Mouse (Mus musculus): ENCODE data around the gene Isyna1. TPM values are rescaled to one million over a fixed set of nuclear protein-coding genes. Genes with fewer than 3 reads are reported as not detected.

Gene Isyna1
- polyA plus RNA-seq, 1 experiment, result 575 TPM

DNA sequence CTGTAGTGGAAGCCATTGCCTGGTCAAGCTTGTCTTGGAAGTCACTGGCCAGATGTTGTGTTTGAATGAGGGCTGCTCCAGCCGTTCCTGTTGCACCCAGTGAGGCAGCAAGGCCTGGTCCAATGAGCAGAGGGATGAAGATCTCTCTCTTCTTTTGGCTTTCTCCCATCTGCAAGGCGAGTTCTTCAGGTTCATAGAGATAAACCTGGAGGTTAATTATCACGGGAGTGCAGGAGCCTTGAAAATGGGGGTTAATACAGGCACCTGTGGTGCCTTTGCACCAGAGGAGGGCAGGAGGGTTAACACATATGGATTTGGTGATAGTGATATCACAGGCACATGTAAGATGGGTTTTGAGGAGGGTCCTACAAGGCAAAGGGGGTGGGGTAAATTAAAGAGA, 28.0 kb downstream of the Isyna1 start:
- DNase-seq (ENCODE audit: low read depth), result no peak

DNA sequence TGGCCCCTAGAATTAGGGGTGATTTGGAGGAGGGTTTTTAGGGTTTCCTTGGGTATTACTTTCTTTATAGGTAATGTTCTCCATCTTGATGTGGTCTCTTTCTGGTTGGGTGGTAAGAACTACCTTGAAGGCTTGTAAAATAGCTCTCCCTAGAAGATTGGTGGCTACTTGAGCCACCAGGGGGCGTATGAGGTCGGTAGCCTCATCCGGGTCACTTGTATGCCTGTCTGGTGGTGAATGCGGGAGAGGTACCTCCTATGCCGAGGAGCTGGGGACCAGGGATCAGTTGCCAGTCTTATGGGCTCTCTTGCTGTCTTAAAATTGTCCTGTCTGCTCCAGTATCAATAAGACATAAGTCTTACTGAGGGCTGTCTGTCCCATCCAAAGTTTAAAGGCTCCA, 30.9 kb downstream of the Isyna1 start:
- no peak for DNase-seq (ENCODE audit: low read depth)

DNA sequence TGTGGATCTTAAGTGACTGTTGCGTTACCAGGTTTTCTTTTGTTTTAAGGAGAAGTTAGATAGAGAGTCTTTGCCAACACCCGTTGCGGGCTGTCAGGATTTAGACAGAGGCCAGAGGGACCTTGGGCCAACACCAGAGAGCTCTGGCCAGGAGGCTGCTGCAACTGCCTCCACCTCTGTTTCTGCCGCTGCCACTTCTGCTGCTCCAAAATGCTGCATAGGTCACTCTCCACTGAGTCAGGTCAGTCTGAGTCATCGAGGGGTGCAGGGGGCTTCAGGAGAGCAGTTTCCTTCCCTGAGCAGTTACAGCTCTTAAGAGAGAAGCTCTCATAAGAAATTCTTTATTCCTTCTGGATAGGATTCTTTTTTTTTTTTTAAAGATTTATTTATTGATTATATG, 32.9 kb downstream of the Isyna1 start:
- DNase-seq (ENCODE audit: low read depth), result no peak

DNA sequence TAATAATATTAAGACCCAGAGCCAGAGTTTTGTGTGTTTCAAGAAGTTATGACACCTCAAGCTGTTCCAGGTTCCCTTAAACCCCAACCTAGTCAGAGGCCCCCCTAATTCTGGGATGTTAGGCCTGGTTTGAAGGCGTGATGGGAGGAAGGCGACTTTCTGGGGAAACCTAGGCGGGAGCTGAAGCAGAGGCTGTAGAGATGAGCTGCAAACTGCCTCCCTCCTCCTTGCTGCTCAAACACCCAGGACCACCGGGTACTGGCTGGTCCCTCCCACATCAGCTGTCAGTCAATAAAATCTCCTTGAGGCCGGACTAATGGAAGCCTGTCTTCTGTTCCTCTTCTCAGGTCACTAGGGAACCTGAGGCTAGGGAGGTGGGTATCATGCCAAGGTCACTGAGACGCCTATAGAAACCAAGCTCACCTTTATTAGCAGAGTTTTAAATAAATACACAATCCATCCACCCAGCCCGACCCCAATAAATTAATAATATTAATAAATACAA, 34.9 kb downstream of the Isyna1 start:
- DNase-seq (ENCODE audit: low read depth), result no peak

DNA sequence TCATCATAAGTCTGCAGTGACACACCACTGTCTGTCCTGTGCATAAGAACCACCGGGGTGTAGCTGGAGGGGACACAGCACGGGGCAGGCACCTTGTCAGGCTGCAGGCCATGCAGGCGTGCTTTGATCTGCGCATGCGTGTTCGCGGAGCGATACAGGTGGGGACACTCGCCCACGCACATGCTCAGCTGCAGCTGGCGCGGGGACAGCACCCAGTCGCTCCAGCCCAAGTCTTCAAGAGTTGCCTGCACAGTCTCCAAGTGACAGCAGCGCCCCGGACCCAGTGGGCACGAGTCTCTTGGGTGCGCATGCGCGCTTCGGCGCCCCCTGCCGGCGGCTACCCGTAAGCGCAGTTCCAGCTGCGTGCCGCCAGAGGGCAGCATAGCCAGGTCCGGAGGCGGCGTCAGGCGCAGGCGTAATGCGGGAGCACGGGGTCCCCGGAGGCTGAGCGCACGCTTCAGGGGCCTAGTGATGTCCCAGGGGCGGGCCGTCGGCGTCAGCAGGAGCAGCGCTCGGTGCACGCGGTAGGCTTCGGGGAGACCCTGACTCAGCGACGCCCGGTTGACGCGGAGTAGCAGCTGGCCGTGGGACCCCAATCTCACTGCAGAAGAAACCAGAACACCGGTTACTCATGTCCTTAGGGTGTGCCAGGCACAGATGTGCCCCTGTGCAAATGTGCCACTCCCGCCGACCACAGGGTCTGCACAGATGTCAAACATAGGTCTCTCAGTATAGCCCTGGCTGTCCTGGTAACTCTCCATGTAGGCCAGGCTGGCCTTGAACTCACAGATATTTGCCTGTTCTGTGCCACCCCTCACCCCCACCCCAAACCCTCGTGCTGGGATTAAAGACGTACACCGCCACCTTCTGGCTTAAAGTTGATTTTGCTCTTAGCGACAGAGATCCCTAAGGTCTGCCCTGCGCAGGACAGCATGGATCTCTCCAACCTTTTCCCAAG, 35.7 kb downstream of the Isyna1 start:
- DNase-seq (ENCODE audit: low read depth), result no peak

DNA sequence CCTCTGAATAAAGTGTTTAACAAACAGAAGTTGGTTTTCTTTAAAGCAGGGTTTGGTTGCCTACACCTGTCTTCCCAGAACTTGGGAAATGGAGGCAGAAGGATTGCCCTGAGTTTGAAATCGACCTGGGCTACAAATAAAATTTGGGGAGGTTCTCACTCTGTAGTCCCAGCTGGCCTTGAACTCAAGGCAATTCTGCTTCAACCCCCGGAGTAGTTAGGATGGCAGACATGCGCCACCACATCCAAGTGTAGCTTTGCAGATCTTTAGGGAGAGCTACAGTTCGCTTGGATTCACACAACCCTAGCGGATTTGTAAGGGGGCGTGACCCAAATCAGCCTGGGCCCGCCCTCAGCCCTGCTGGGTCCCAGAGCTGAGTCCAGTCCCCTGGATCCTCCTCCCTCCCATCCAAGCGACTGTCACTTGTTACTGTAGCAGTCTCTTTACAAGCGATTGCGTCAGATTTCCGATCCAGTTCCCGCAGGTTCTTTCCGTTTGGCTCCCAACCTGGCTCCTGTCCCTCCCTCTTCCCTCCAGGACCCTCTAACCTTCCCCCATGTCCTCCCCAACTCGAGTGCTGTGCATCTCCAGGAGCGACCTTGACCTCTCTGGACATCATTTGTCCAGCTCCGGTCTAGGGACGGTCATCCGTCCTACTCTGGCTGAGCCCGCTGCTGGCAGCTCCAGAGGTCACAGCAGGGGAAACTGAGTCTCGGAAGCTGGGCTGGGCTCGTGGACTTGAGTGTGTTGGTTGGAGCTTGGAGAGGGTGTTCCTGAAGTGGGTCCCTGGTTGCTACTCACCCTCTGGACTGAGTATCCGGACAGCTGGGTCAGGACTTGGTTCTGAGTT, 36.6 kb downstream of the Isyna1 start:
- DNase-seq (ENCODE audit: low read depth), result no peak

DNA sequence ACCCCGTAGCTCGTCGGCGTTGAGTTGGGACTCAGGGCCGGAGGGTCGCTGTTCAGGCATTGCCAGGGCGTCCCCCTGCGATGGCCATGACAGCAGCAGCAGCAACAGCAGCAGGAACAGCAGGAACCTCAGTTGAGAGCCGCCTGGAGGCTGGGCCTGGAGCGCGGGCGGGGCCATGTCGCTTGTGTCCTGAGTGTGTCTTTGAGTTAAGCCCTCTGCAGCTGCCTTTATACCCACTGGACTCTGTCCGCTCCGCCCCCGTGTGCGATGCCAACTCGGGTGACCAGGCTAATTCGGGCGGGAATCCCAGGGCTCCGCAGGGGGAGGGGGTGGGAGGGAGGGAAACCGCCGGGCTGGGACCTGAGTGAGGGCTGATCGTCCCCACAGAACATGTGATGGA, 37.3 kb downstream of the Isyna1 start:
- DNase-seq (ENCODE audit: low read depth), result no peak

DNA sequence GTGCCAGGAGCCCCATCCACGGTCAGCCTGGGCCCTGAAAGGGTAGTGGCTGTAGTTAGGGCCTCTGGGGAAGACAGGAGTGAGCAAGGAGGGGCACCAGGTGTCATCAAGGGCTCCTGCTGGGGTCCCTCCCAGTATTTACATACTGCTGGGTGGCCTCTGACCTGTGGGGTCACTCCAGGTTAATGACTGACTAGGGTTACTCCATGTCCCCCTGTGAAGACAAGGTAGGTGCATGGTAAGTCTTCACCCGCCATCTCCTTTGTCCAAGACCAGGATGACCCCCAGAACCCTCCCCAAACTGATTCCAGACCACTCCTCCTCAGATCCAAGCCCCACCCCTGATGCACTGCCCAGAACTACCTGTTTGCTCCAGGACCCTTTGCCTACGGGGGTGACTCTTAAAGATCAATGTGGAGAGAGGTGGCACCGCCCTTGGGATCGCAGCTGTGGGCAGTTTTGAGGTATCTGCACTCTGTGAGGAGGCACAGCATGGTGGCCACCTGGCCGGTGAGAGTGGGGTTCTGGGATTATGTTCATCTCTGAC, 38.2 kb downstream of the Isyna1 start, which contains the start of gene Gdf15:
Gdf15 (minus strand) TSS at position 111 of the 547 bp plus-strand sequence.
- DNase-seq (ENCODE audit: low read depth), result no peak

DNA sequence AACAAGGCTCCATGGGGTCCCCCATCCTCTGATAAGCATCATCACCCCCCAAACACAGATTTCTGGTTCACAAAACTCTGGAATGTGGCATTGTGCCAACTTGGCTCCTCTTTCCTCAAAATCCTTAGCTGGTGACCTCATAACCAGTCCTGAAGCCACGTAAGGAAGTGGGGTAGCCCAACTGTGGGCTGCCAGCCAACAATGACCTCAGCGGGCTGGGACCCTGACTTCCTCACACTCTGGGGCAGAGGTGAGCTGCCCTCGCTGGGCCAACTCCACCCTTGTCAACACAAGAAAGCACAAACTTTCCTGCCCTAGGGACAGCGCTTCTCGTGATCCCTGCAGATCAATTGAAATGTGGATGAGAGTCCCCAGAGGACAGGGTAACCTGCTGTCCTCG, 39.9 kb downstream of the Isyna1 start:
- no peak for DNase-seq (ENCODE audit: low read depth)

DNA sequence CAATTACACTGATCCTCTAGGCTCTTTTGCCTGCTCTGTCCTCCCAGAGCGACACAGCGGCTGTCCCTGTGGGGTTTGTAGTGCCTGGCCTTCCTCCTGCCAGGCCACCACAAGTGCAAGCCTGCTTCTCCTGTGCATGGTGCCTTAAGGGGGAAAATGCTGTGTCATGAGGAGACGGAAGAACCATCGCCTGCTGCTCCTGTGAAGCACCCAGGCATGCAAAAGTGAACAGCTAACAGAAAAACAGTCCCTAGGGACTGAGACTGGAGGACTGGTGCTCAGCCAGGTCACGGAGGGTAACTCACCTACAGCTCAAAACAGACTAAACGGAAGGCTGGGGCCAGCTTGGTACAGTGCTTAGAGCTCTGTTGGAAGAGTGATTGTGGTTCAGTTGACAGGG, 41.4 kb downstream of the Isyna1 start:
- no peak for DNase-seq (ENCODE audit: low read depth)

DNA sequence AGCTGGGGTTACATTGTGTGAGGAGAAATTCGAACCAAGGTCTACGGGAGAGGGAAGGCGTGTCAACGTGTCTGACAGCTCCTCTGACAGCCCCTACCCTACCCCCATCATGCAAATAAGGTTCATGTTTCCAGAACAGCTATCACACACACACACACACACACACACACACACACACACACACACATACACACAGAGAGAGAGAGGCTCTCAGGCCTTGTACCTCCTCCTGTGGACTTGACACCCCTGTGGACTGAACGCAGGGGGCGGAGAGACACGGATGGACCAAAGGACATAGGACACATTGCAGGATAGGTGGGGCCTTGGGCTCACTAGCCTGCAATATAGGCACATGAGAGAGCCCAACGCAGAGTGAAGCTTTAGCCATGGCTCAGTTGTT, 42.7 kb downstream of the Isyna1 start:
- DNase-seq (ENCODE audit: low read depth), result no peak

DNA sequence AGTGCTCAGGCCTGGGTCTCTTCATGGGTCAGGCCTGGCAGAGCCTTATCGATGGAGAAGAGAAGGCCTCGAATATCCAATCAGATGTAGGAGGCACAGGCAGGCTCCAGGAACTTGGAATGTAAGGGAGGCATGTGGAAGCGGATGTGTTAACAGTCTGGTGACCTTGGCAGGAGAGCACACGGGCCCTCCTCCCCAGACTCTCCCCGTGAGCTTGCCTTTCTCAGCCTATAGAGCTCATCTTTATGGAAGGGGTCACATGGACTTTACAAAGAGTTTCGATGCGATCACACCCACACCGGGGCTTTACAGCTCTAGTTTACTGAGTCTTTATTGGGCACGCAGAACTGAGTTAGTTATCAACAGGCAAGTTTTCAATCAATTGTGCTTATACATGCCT, 44.6 kb downstream of the Isyna1 start:
- no peak for DNase-seq (ENCODE audit: low read depth)

DNA sequence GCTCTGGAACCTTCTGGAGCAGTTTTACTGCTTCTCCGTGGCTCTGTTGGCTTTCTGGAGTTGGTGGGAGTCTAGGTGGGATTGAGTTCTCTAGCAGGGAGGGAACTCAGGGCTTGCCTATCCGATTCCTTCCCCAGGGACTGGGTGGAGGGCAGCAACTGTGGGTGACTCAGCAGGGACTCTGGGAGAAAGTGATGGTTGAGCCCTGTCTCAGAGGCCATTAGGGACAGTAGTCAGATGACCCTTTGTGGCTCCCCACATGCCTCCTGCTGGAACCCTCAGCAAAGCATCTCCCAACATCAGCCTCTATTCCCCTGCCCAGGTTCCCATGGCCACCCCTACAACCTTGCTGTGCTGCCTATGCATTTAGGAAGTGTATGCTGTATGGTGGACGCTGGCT, 48.8 kb downstream of the Isyna1 start:
- DNase-seq (ENCODE audit: low read depth), result no peak

DNA sequence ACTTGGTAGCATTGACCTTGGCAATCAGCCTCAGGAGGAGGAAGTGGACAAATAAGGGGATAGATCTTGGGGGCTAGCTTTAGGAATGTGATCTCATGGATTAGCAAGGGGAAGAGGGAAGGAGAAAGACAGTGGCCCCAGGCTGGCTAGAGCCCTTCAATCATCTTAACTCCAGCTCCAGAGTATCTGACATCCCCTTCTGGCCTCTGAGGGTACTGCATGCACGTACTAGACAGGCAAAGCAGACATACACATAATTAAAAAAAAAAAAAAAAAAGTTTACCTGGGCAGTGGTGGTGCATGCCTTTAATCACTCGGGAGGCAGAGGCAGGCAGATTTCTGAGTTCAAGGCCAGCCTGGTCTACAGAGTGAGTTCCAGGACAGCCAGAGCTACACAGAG, 49.9 kb downstream of the Isyna1 start:
- no peak for DNase-seq (ENCODE audit: low read depth)

DNA sequence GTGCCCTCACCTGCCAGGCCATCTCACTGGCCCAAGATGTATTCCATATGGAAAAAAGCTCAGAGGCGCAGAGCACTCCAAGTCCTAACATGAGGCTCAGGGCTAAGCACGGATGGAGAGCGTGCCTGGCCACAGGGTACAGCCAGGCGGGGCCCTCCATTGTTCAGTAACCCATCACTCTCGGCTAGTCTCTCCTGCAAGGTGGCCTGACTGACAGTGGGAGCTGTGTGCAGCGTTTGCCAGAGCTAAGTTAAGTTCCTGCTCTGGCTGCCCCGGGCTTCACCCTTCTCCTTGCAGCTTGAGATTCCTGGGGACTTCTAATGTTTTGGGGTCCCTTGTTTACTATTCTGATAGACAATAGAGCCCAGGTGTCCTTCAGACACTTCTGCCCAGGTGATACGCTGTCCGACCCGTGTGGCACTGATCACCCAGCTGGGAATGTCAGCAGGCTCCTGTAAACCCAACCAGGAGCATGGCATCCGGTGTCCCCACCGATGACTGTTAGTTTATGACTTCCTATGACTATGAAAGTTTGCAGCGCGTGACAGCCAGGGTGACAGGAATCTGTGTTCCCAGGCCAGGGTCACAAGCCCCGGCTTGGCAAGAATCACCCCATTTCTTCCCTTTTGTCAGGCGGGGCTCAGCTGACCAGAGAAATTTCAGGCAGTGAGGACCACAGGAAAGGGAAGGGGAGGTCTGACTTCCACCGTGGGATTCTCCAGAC, 51.5 kb downstream of the Isyna1 start:
- no peak for DNase-seq (ENCODE audit: low read depth)

DNA sequence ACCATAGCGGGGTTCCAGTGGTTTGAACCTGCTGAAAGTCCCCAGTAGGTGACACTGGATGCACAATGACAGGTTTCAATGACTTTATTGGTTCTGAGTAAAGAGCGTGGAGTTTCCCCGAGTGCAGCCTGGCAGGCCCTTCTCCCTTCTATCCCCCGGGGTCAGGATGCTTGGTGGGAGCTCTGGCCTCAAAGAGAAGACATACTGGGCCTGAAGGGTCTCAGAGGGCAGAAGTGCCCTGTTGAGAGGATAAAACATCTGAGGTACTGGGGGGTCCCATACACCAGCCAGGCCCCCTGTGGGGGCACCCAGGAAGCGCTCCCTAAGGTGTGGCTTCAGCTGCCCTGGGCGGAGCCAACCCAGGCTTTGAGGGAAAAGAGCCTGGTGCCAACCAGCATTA, 52.2 kb downstream of the Isyna1 start:
- no peak for DNase-seq (ENCODE audit: low read depth)

DNA sequence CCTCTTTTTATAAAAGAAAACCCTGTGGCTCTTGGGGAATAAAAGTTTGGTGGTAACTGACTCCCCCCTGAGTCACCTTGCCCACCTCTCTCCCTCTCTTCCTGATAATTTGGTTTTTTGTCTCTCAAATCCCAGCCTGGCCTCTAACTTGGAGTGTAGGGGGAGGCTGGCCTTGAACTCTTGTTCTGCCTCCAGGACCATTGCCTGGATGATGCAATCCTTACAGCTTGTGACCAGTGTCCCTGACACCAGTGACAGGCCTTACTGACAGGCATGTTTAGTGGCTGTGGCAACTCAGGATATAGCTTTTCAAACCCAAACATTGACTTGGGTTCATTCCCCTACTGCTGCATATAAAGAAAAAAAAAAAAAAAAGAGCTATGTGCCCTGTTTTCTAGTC, 52.6 kb downstream of the Isyna1 start:
- no peak for DNase-seq (ENCODE audit: low read depth)
